Mouse (Mus musculus) CD4-positive, CD25-positive, alpha-beta regulatory T cell, adult 4 months (primary cell): ENCODE data around the gene Otos. TPM values are rescaled to one million over a fixed set of nuclear protein-coding genes. Genes with fewer than 3 reads are reported as not detected.

Experiments
- ATAC-seq: one replicate; pipeline ENCODE4 v1.8.0; 2017
- polyA plus RNA-seq, 2 experiments: library from polyadenylated mRNA; unstranded; fragments of 100-300 nt; shearing (Covaris generic); gene quantifications; one replicate each; pipeline ENCODE4 v1.2.1; 2017

Otos gene
- polyA plus RNA-seq, 2 experiments from 2014 or later = 0.94 to 1.8 TPM

GRCm38 (mm10) chr1:92646601-92647000, 2.0 kb downstream of the Otos start:
- ATAC-seq = no peak

GRCm38 (mm10) chr1:92646111-92646510, 2.5 kb downstream of the Otos start:
- ATAC-seq = no peak

- ATAC-seq = no peak
These were observed 3.7 kb downstream of the Otos start for GRCm38 (mm10) chr1:92644916-92645315.

GRCm38 (mm10) chr1:92643691-92644090, 5.0 kb downstream of the Otos start:
- ATAC-seq = no peak

- peak; percentile 95 for ATAC-seq
These were observed 6.9 kb downstream of the Otos start, which contains the start of gene Cops9 for GRCm38 (mm10) chr1:92641514-92642272. Cops9 (minus strand) TSS chr1:92641985.

- ATAC-seq = peak; percentile 25
These were observed 8.2 kb downstream of the Otos start for GRCm38 (mm10) chr1:92640393-92640792.

- ATAC-seq = no peak
These were observed 9.9 kb downstream of the Otos start for GRCm38 (mm10) chr1:92638736-92639135.

- no peak for ATAC-seq
These were observed 10.5 kb downstream of the Otos start for GRCm38 (mm10) chr1:92638181-92638580.

- no peak for ATAC-seq
These were observed 11.0 kb downstream of the Otos start for GRCm38 (mm10) chr1:92637501-92638172.

- no peak for ATAC-seq
These were observed 12.0 kb downstream of the Otos start for GRCm38 (mm10) chr1:92636676-92637075.

GRCm38 (mm10) chr1:92636015-92636414, 12.6 kb downstream of the Otos start:
- no peak for ATAC-seq

GRCm38 (mm10) chr1:92634976-92635599, 13.6 kb downstream of the Otos start:
- no peak for ATAC-seq

- ATAC-seq = no peak
These were observed 14.1 kb downstream of the Otos start for GRCm38 (mm10) chr1:92634569-92634968.

- ATAC-seq = no peak
These were observed 14.9 kb downstream of the Otos start for GRCm38 (mm10) chr1:92633726-92634125.

- ATAC-seq = peak; percentile 82
These were observed 15.7 kb downstream of the Otos start for GRCm38 (mm10) chr1:92632948-92633347.

GRCm38 (mm10) chr1:92632196-92632595, 16.4 kb downstream of the Otos start:
- ATAC-seq = no peak

- ATAC-seq = no peak
These were observed 20.4 kb downstream of the Otos start for GRCm38 (mm10) chr1:92628227-92628626.

GRCm38 (mm10) chr1:92618360-92618759, 30.3 kb downstream of the Otos start:
- no peak for ATAC-seq

- ATAC-seq = no peak
These were observed 31.2 kb downstream of the Otos start, which contains the start of gene Olfr12 for GRCm38 (mm10) chr1:92617488-92617887. Olfr12 (plus strand) TSS chr1:92617788.

GRCm38 (mm10) chr1:92616046-92616445, 32.6 kb downstream of the Otos start:
- ATAC-seq = no peak

- ATAC-seq = no peak
These were observed 34.1 kb downstream of the Otos start for GRCm38 (mm10) chr1:92614516-92614915.

GRCm38 (mm10) chr1:92613175-92613574, 35.5 kb downstream of the Otos start:
- ATAC-seq = no peak

GRCm38 (mm10) chr1:92611008-92611407, 37.6 kb downstream of the Otos start:
- ATAC-seq = peak; percentile 57

GRCm38 (mm10) chr1:92607711-92608110, 40.9 kb downstream of the Otos start:
- ATAC-seq = no peak
